Mouse (Mus musculus): Measurements from ENCODE around the gene Psmd2. TPM values are rescaled to one million over a fixed set of nuclear protein-coding genes. Genes with fewer than 3 reads are reported as not detected.

Gene Psmd2
- 100 to 1,000 TPM; 248 to 270 TPM for total RNA-seq (2021)
- long read RNA-seq, transcript Psmd2-201 (21 exons, 2,961 nt): major isoform, 262 of 318 reads
- long read RNA-seq, partial matches to known transcripts: 41 of 318 reads
- long read RNA-seq, other reads (novel, unspliced or antisense): 15 of 318 reads

DNA sequence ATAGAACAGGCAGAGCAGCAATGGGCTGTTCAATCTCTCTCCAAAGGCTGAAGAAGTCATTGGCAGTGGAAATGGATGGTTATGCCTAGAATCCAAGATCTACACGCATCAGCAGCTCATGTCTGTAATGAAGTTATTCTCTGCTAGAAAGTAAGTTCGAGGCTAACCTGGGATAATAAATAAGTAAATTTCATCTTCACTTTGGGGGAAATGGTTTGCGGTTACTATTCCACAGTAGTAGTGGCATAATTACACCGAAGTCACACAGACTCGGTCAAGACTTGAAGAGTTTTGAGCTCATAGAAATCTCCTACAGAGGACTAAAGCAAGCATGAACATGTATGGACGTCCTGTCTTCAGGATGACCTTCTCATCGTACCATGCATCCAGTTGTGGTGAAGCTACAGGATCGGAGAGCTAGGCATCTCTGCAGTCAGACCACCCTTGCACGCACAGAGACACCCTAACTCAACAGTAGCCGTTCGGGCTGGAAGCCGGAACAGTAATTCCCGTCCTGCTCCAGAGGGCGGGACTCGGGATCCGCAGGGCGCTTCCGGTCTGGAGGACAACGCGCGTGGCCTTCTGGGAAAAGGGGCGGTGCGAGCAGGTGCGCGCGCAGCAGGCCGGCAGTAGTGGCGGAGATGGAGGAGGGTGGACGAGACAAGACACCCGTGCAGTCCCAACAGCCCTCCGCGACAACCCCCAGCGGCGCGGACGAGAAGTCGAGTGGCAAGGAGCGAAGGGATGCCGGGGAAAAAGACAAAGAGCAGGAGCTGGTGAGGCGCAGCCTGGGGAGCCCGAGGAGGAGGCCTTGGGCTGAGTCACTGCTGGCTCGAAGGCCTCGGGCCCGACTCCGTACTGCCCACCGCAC is at the start of gene Psmd2:
TSS of gene Psmd2 (plus strand) at position 577 of the 871 bp plus-strand sequence.
- peak; percentile 96 to 98 for DNase-seq (ENCODE audit: low spot score in 2 of 2)

- DNase-seq (ENCODE audit: low spot score in 2 of 2): no peak
These were observed 46.7 kb upstream of the Psmd2 start for GRCm38 (mm10) chr16:20604705-20605104.

DNA sequence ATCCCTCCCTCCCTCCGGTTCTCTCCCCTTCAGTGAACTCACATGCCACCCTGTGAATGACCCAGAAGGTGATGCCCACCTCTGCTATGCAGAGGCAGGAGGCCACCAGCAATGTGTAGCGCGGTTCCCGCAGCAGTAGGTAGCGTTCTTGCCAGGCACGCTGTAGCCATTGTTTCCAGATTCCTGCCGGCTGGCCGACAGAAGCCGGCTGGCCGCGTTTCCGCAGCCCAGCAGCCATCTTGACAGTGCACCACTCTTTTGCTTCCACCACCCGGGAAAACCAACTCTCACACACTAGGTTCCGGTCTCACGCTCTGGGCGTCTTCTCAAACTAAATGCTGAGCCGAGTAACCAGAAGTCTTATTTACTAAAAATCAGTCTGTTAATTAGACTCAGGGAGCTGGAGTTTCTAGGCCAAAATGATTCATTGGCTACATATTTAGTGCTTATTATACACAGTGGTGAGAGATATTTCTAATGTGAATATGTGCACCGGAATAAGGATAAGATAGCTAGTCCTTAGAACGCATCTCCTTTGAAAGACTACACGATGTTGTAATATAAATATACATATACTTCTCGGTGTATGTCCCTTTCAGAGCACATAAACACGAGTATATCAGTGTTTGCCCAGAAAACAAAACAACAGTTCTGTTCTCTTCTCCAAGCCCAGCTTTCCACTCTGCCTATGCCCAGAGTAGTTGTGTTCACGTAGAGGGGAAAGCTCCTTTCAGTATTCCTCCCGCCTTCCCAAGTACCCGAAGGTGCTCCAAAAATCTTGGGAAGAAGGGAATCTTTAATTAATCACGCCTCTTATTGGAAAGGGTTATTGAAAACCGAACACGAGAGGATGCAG is 40.7 kb upstream of the Psmd2 start:
- peak; percentile 82 to 84 for DNase-seq (ENCODE audit: low spot score in 2 of 2)

GRCm38 (mm10) chr16:20611357-20612227 is 39.9 kb upstream of the Psmd2 start, which contains the start of the genes Eef1akmt4, Gm49333 and Alg3:
Gene Eef1akmt4, plus strand, starts transcription at chr16:20611593.
Gene Gm49333, plus strand, starts transcription at chr16:20611610.
Gene Alg3, minus strand, starts transcription at chr16:20611735.
- peak; percentile 70 to 77 for DNase-seq (ENCODE audit: low spot score in 2 of 2)

GRCm38 (mm10) chr16:20619541-20620398 is 31.7 kb upstream of the Psmd2 start:
- DNase-seq (ENCODE audit: low spot score in 2 of 2): peak; percentile 24 to 39

DNA sequence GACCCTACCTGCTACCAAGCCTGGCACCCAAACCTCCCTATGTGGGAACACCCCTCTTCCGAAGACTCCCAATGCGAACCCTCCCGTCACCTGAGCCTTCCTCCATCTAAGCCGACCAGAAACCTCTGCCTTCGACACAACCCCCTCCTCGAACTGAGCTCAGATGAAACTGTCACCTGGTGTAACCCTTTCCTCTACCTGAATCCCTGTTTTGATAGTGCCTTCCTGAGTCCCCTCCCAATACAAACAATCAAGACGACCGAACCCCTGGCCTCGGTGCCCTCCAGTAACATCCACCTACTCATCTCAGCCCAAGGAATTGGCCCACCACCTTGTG is 31.1 kb upstream of the Psmd2 start:
- no peak for DNase-seq (ENCODE audit: low spot score in 2 of 2)

- DNase-seq (ENCODE audit: low spot score in 2 of 2): peak; percentile 46 to 65
These were observed 30.7 kb upstream of the Psmd2 start for GRCm38 (mm10) chr16:20620751-20621190.

DNA sequence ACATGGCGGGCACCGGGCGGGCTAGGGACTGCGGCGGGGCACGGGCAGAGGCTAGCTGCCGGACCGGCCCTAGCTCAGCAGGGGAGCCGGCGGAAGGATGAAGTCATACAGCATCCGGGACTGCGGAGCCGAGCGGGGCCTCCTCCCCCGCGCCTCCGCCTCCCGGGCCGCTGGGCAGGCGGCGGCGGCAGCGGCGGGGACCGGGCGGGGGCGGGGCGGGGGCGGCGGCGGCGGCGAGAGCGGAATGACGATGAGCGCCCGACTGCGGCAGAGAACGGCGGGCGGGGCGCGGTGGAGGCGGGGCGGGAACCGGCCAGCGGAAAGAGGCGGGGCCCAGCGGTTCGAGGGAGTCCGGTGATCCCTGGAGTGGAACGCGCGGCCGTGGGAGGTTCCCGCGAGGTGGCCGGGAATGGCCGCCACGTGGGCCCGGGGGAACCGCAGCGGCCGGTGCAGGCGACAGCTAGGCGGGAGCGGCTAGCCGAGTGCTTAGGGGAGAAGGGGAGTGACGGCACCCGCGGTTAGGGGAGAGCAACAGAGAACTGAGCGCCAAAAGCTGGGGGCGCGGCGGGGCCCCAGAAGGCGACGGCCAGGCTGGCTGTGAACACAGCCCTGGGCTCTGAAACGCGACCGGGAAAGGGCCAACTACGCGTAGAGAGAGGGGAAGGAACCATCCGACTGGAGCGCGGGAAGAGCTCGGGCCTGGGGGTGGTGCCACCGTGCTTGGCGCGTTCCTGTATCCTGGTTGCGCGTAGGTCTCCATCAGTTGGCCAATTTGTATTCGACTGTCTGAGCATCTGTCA is 30.1 kb upstream of the Psmd2 start, which contains the start of gene Camk2n2:
TSS of gene Camk2n2 (minus strand) at position 97 of the 800 bp plus-strand sequence.
- peak; percentile 46 to 67 for DNase-seq (ENCODE audit: low spot score in 2 of 2)

DNA sequence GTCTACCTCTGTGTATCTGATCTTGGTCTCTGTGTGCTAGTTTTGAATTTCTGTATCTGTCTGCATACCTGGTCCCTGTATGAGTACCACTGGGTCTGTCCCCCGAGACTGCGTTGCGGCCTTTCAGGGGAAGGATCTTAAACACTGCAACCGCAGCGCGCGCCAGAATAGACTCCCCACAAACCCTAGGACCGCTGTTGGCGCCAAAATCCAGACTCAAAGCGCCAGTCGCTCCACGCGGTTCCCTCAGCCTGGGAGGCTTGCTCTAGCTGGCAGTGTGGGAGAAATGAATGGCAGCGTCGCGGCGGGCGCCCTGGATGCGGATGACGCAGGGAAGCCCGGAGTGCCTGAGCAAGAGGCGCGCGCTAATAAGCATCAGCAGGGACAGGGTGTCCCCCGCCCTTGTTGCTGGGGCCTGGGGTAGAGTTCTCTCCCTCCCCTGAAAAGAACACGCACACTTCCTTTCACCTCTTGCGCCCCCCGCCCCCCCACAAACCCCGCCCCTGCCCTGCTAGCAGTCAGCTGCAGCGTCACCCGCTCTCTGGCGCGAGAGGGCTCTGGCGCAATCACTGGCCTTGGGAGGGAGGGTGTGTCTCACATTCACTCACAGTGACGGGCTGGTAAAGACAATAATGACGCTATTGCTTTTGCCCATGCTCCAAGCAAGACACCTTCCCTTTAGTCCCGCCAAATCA is 29.3 kb upstream of the Psmd2 start:
- DNase-seq (ENCODE audit: low spot score in 2 of 2): peak; percentile 58 to 65

DNA sequence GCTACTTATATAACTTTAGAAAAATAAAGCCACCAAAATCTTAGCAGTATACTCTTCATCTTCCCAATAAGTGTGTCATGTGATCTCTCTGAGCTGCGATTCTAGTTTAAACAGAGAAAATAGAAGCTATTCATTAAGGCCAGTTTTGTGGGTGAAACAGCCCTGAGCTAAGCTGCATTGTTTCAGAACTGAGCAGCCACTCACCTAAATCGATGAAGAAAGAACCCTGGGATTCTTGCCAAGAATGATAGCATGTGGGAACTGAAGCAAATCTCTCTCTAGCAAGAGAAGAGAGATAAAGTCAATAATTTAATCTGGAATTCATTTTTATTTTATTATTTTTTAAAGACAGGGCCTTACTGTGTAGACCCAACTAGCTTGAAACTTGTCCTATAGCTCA is 28.2 kb upstream of the Psmd2 start:
- DNase-seq (ENCODE audit: low spot score in 2 of 2): no peak

DNA sequence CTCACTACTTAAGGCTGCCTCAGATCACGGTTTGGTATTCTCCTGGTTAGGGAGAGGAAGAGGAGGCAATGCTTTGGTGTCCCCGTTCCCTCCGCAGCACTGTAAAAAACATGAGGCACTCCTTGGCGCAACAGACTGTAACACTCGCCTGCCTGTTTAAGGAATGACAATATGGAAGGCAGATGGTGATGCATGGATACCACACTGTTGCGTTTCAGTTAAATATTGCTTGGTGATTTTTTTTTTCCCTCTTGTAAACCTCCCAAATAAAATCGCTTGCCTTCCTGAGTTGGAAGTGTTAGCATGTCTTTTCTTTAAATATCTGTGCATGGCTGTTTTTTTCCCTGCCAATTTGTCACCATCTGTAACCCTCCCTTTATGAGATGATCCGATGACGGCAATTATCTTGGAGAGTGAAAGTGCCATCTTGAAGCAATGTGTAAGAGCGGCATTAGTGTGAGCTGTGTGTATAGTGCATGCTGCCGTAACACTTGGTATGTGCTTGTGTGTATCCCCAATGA is 22.5 kb upstream of the Psmd2 start:
- peak in 1 of 2 experiments; percentile 30 for DNase-seq (ENCODE audit: low spot score in 2 of 2)

DNA sequence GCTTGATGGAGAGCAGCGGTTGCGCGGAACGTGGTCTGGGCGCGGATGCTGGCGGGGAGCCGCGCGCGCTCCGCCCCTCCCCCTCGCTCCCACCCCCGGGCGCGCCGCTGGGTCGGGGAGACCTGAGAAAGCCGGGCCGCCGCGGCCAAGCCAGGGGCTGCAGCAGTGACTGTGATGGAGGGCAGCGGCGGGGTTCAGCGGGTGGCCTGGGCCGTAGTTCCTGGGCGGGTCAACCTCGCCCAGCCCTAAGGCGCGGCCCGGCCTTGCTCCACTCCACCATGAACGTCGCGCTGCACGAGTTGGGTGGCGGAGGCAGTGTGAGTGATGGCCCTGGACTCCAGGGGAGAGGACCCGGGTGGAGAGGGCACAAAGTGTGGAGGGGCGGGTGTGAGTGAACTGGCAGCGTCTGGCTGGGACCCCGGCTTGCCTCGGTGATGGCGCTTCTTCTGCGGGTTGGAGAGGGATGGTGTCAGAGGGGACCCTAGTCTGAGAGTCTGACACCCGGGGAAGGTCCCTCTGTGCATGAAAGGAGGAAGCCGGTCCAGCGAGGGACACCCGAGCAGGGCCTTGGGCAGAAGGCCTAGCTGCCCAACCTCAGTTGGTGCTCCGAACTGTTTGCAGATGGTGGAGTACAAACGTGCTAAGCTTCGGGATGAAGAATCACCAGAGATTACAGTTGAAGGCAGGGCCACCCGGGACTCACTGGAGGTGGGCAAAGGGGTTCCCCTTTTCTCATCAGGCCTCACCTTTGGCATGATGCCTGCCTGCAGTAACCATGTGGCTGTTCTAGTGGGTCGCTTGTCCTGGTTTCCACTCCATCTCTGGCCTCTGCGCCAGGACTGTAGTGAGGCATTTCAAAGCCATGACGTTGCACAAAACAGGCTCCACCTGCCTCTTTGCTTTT is 21.5 kb upstream of the Psmd2 start, which contains the start of gene Ece2:
TSS of gene Ece2 (plus strand) at position 98 of the 904 bp plus-strand sequence.
- DNase-seq (ENCODE audit: low spot score in 2 of 2): peak; percentile 39 to 63

GRCm38 (mm10) chr16:20637410-20637809 is 14.0 kb upstream of the Psmd2 start:
- no peak for DNase-seq (ENCODE audit: low spot score in 2 of 2)

DNA sequence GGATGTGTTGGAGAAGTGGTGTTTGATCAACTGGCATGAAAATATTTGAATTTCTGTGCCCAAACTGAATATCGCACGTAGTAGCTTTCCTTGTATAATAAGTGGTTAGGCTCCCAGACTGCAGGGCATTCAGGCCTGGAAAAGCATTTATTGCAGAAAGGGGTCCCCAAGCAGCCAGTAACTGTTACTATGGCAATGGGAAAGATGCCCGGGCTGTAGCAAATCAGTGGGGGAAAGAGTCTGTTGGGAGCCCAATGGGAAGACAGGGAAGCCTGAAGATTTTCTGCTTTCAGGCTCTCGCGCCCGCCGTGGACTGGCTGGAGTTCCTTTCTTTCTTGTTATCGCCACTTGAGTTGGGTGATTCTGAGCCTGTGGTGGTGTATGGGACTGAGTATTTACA is 13.1 kb upstream of the Psmd2 start:
- peak; percentile 76 to 82 for DNase-seq (ENCODE audit: low spot score in 2 of 2)

GRCm38 (mm10) chr16:20642161-20642560 is 9.3 kb upstream of the Psmd2 start:
- peak; percentile 83 to 88 for DNase-seq (ENCODE audit: low spot score in 2 of 2)

- no peak for DNase-seq (ENCODE audit: low spot score in 2 of 2)
These were observed 7.5 kb upstream of the Psmd2 start for GRCm38 (mm10) chr16:20643911-20644310.

- no peak for DNase-seq (ENCODE audit: low spot score in 2 of 2)
These were observed 477 bp downstream of the Psmd2 start for GRCm38 (mm10) chr16:20651947-20652310.

All from layer of hippocampus, postnatal 10 days (tissue).